Mouse (Mus musculus) neural tube, embryonic 14.5 days (tissue): ENCODE measurements around the gene Gse1. TPM values are rescaled to one million over a fixed set of nuclear protein-coding genes. Genes with fewer than 3 reads are reported as not detected.

Experiments used
- ATAC-seq: fragments of 200-750 bp; cut with Nextera tagmentation; 2 replicates; pipeline ENCODE4 v1.8.0; 2017; ENCODE audit warnings: low read depth, mild to moderate bottlenecking, moderate TSS enrichment, moderate library complexity
- H3K27ac ChIP-seq: fragments of 300-500 bp; sonication (generic); 2 replicates; pipeline ENCODE4 v1.5.1; 2014; ENCODE audit warnings: low read depth, mild to moderate bottlenecking, control low read depth, low read length, moderate library complexity, mixed read lengths
- H3K27me3 ChIP-seq: fragments of 300-500 bp; sonication (generic); 2 replicates; pipeline ENCODE4 v1.6.1; 2014; ENCODE audit warnings: low read length; ENCODE audit not compliant: control insufficient read depth, insufficient read depth
- H3K36me3 ChIP-seq: fragments of 300-500 bp; sonication (generic); 2 replicates; pipeline ENCODE4 v1.6.1; 2014; ENCODE audit warnings: low read length, mixed read lengths; ENCODE audit not compliant: control insufficient read depth, insufficient read depth
- H3K4me1 ChIP-seq: fragments of 300-500 bp; sonication (generic); 2 replicates; pipeline ENCODE4 v1.6.1; 2014; ENCODE audit warnings: low read length; ENCODE audit not compliant: control insufficient read depth, insufficient read depth
- H3K4me2 ChIP-seq: fragments of 300-500 bp; sonication (generic); 2 replicates; pipeline ENCODE4 v1.6.1; 2014; ENCODE audit warnings: mild to moderate bottlenecking, low read depth, low read length, control low read depth
- H3K4me3 ChIP-seq: fragments of 300-500 bp; sonication (generic); 2 replicates; pipeline ENCODE4 v1.5.1; 2014; ENCODE audit warnings: low read depth, low read length, control low read depth, mixed read lengths
- H3K9ac ChIP-seq: fragments of 300-500 bp; sonication (generic); replicated peaks from 2 replicates; pipeline ENCODE4 v1.6.1; 2014; ENCODE audit warnings: low read depth, mild to moderate bottlenecking, control low read depth, low read length, mixed read lengths
- H3K9me3 ChIP-seq: fragments of 300-500 bp; sonication (generic); 2 replicates; pipeline ENCODE4 v1.6.1; 2016; ENCODE audit warnings: low read length; ENCODE audit not compliant: control insufficient read depth
- WGBS: fragments of 180-500 bp; shearing (Covaris S2); extraction: QIAGEN DNeasy Blood & Tissue Kit; methylation state at CpG from one replicate; pipeline ENCODE4 v1.1.7; 2014; 5-methylcytosine and 5-hydroxymethylcytosine counted together
- polyA plus RNA-seq: library from polyadenylated mRNA; unstranded; fragments of >200 nt; fragmentation: Nextera tagmentation; extraction: Ambion mirVana; gene quantifications from 2 replicates; pipeline ENCODE4 v1.2.1, GENCODE M21; 2014

Gse1 gene
- polyA plus RNA-seq, 1 experiment from 2014 or later, result 23.3 TPM

- H3K36me3 ChIP-seq, result no peaks in the 10 kb centered on the region
- peaks cover 7% of the 10 kb centered on the region; the same call in 1 of the 2 replicates for H3K4me1 ChIP-seq
- no peak for ATAC-seq
- H3K9me3 ChIP-seq, result no peaks in the 10 kb centered on the region
- WGBS, result 90% methylated on average over 3 of the region's 3 CpGs
- no peak overlapping the region for H3K4me3 ChIP-seq
- H3K27ac ChIP-seq, result no peak overlapping the region
- H3K27me3 ChIP-seq, result no peaks in the 10 kb centered on the region
- no peak overlapping the region for H3K4me2 ChIP-seq
- no peak overlapping the region for H3K9ac ChIP-seq
Measured at GRCm38 (mm10) chr8:120614491-120614890, 386.2 kb downstream of the Gse1 start.

- Histone ChIP-seq H3K27me3 (no peaks in the 10 kb centered on the region), H3K36me3 (no peaks in the 10 kb centered on the region), H3K4me2 (no peak overlapping the region), H3K27ac (0 out of 2 replicates have a peak overlapping the region, but pooled peaks have one; percentile 39), H3K4me3 (no peak overlapping the region), H3K9me3 (no peaks in the 10 kb centered on the region), H3K9ac (no peak overlapping the region), H3K4me1 (peaks cover 7% of the 10 kb centered on the region; the same call in 1 of the 2 replicates)
- peak; percentile 42; the same call in 1 of the 2 replicates for ATAC-seq
- WGBS, result 27% methylated on average over 7 of the region's 8 CpGs
Measured at GRCm38 (mm10) chr8:120616663-120617626, 388.7 kb downstream of the Gse1 start.

GRCm38 (mm10) chr8:120618110-120618509 is 389.9 kb downstream of the Gse1 start:
- Histone ChIP-seq H3K27me3 (no peaks in the 10 kb centered on the region), H3K9ac (no peak overlapping the region), H3K9me3 (no peaks in the 10 kb centered on the region), H3K4me1 (peaks cover 7% of the 10 kb centered on the region; the same call in 1 of the 2 replicates), H3K27ac (peak overlapping the region; percentile 3; the same call in 1 of the 2 replicates), H3K4me2 (no peak overlapping the region), H3K4me3 (no peak overlapping the region), H3K36me3 (no peaks in the 10 kb centered on the region)
- 0% methylated on average over 6 of the region's 6 CpGs for WGBS
- ATAC-seq, result peak; percentile 33; the same call in 1 of the 2 replicates

- ATAC-seq, result no peak
- no peak overlapping the region for H3K4me2 ChIP-seq
- no peak overlapping the region for H3K9ac ChIP-seq
- no peaks in the 10 kb centered on the region for H3K36me3 ChIP-seq
- WGBS, result 79% methylated on average over 11 of the region's 11 CpGs
- H3K4me1 ChIP-seq, result peaks cover 7% of the 10 kb centered on the region; the same call in 1 of the 2 replicates
- no peak overlapping the region for H3K27ac ChIP-seq
- H3K4me3 ChIP-seq, result no peak overlapping the region
- no peaks in the 10 kb centered on the region for H3K27me3 ChIP-seq
- no peaks in the 10 kb centered on the region for H3K9me3 ChIP-seq
Measured at GRCm38 (mm10) chr8:120619235-120620180, 391.3 kb downstream of the Gse1 start.

- no peak for ATAC-seq
- WGBS, result 69% methylated on average over 7 of the region's 7 CpGs
- Histone ChIP-seq H3K27me3 (no peaks in the 10 kb centered on the region), H3K27ac (no peak overlapping the region), H3K4me2 (no peak overlapping the region), H3K4me1 (peaks cover 7% of the 10 kb centered on the region; the same call in 1 of the 2 replicates), H3K36me3 (no peaks in the 10 kb centered on the region), H3K9me3 (no peaks in the 10 kb centered on the region), H3K4me3 (no peak overlapping the region), H3K9ac (no peak overlapping the region)
Measured at GRCm38 (mm10) chr8:120620441-120620840, 392.2 kb downstream of the Gse1 start.

- Histone ChIP-seq H3K4me2 (no peak overlapping the region), H3K4me1 (no peaks in the 10 kb centered on the region), H3K9ac (no peak overlapping the region), H3K9me3 (no peaks in the 10 kb centered on the region), H3K36me3 (no peaks in the 10 kb centered on the region), H3K4me3 (no peak overlapping the region), H3K27me3 (no peaks in the 10 kb centered on the region), H3K27ac (no peak overlapping the region)
- ATAC-seq, result no peak
- WGBS, result 70% methylated on average over 14 of the region's 14 CpGs
Measured at GRCm38 (mm10) chr8:120622161-120622560, 393.9 kb downstream of the Gse1 start.

- Histone ChIP-seq H3K27ac (no peak overlapping the region), H3K36me3 (no peaks in the 10 kb centered on the region), H3K27me3 (no peaks in the 10 kb centered on the region), H3K9ac (no peak overlapping the region), H3K4me2 (no peak overlapping the region), H3K4me3 (no peak overlapping the region), H3K4me1 (no peaks in the 10 kb centered on the region), H3K9me3 (no peaks in the 10 kb centered on the region)
- WGBS, result 39% methylated on average over 2 of the region's 2 CpGs
- no peak for ATAC-seq
Measured at GRCm38 (mm10) chr8:120623608-120624007, 395.4 kb downstream of the Gse1 start.

- Histone ChIP-seq H3K4me1 (no peaks in the 10 kb centered on the region), H3K36me3 (no peaks in the 10 kb centered on the region), H3K4me2 (no peak overlapping the region), H3K27ac (no peak overlapping the region), H3K4me3 (no peak overlapping the region), H3K27me3 (no peaks in the 10 kb centered on the region), H3K9ac (no peak overlapping the region), H3K9me3 (no peaks in the 10 kb centered on the region)
- ATAC-seq, result no peak
- WGBS, result 65% methylated on average over 10 of the region's 11 CpGs
Measured at GRCm38 (mm10) chr8:120626461-120626860, 398.2 kb downstream of the Gse1 start.
